Mouse (Mus musculus) lung, postnatal 0 days (tissue): Measurements from ENCODE around the gene Elk4.

Experiments used
- CTCF ChIP-seq: IDR thresholded peaks from 2 replicates; pipeline ENCODE4 v1.5.1; 2016; ENCODE audit warnings: antibody characterized with exemption, mild to moderate bottlenecking
- EP300 ChIP-seq: IDR thresholded peaks from 2 replicates; pipeline ENCODE4 v1.6.1; 2016; ENCODE audit warnings: antibody characterized with exemption, mild to moderate bottlenecking, control low read depth

DNA sequence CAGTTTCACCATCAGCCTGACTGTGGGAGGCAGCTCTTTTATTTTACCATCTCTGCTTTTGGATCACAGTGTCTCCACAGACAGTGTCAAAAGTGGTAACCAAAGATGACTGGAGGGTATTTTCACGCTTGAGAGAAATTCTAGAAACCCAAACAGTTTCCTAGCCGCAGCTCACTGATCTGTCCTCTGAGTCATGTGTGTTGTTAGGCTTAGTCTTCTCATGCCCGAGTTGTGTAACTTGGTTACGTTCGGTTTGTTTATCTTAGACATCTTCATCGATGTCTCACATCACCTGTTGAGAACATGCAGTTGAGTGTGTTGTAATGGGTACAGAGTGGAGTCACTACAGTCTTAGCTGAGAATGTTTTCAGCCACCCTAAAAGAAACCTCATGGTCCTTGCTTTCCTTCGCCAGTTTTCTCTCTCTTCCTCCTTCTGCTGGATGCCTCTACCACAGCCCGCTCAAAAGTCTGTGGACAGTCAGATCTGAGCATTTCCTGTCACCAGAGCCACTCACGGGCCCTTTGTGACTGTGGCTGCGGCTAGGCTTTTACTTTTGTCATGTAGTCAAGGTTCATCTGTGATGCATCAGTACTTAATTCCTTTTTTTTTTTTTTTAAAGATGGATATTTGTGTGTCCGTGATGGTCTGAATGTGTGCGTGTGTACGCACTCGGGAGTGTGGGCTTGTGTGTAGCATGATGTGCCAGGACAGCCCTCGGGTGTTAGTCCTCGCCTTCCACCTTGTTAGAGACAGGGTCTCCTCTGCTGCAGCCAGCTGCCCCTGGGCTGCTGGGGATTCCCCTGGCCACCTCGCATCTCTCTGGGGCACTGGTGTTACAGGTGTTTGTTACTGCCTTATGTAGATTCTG is 3.5 kb downstream of the Elk4 start:
- TF ChIP-seq CTCF (no peak), EP300 (0 out of 2 replicates have a peak, but pooled peaks have one; percentile 37)
